ENCODE assay signal across 10 mouse cellular contexts in genomic region chr17:75013868-75014267, GRCm38 (mm10). TPM values are rescaled to one million over a fixed set of nuclear protein-coding genes. Genes with fewer than 3 reads are reported as not detected.
DNase-seq lines count a peak whose midpoint lies in the region; ATAC-seq lines count a peak whose summit lies in the region.
"Had no signal": no experiment of that assay in that cellular context is flagged by ENCODE, and none has a peak within 500 bp of the region (broad histone marks: within the 10 kb centered on the region; RNA-seq: fewer than 3 reads in every experiment).

No protein-coding gene starts in this region.

- H3K9me3 ChIP-seq in hindbrain, embryonic 16.5 days (ENCODE audit: control insufficient read depth, low read length) = no peaks in the 10 kb centered on the region
- H3K9me3 ChIP-seq in hindbrain, embryonic 12.5 days (replicated peaks) = no peaks in the 10 kb centered on the region
- no peaks in the 10 kb centered on the region for H3K9me3 ChIP-seq in embryonic facial prominence, embryonic 11.5 days (replicated peaks; ENCODE audit: control insufficient read depth, low read length)
- no peaks in the 10 kb centered on the region for H3K9me3 ChIP-seq in limb, embryonic 13.5 days
- H3K9me3 ChIP-seq in liver, embryonic 11.5 days (ENCODE audit: control insufficient read depth, low read length) = no peaks in the 10 kb centered on the region
- H3K9me3 ChIP-seq: embryonic facial prominence, embryonic 12.5 days; midbrain, embryonic 12.5 days had no signal

- no peaks in the 10 kb centered on the region for H3K4me1 ChIP-seq in hindbrain, embryonic 16.5 days (ENCODE audit: control insufficient read depth, insufficient read depth, low read depth, low read length)
- H3K4me1 ChIP-seq in hindbrain, embryonic 12.5 days = peaks cover 2% of the 10 kb centered on the region; the same call in 1 of the 2 replicates
- no peaks in the 10 kb centered on the region for H3K4me1 ChIP-seq in embryonic facial prominence, embryonic 11.5 days (ENCODE audit: control insufficient read depth, insufficient read depth, low read length)
- peaks cover 78% of the 10 kb centered on the region for H3K4me1 ChIP-seq in limb, embryonic 13.5 days
- H3K4me1 ChIP-seq in liver, embryonic 11.5 days (replicated peaks; ENCODE audit: control insufficient read depth, insufficient read depth, low read length) = no peaks in the 10 kb centered on the region
- H3K4me1 ChIP-seq: midbrain, embryonic 12.5 days had no signal

- peak; percentile 21 for DNase-seq in MN1 (ENCODE audit: low spot score)
- no peak for DNase-seq in embryonic facial prominence, embryonic 11.5 days (ENCODE audit: low spot score)
- no peak for DNase-seq in cerebellum, adult 9-11 months
- no peak for DNase-seq in liver, embryonic 11.5 days (ENCODE audit: low spot score)
- DNase-seq: thymus, postnatal 14 days had no signal

- H3K4me2 ChIP-seq in hindbrain, embryonic 16.5 days (ENCODE audit: low read length) = no peak overlapping the region
- H3K4me2 ChIP-seq in hindbrain, embryonic 12.5 days (replicated peaks) = no peak overlapping the region
- no peak overlapping the region for H3K4me2 ChIP-seq in embryonic facial prominence, embryonic 11.5 days (ENCODE audit: low read depth, low read length)
- peak overlapping the region; percentile 23; the same call in 1 of the 2 replicates for H3K4me2 ChIP-seq in limb, embryonic 13.5 days (replicated peaks)
- no peak overlapping the region for H3K4me2 ChIP-seq in liver, embryonic 11.5 days
- H3K4me2 ChIP-seq: embryonic facial prominence, embryonic 12.5 days; midbrain, embryonic 12.5 days had no signal

- 65% methylated on average over 10 of the region's 10 CpGs for WGBS in hindbrain, embryonic 16.5 days
- WGBS in hindbrain, embryonic 12.5 days = 82% methylated on average over 10 of the region's 10 CpGs
- WGBS in embryonic facial prominence, embryonic 11.5 days = 79% methylated on average over 10 of the region's 10 CpGs
- 39% methylated on average over 10 of the region's 10 CpGs for WGBS in limb, embryonic 13.5 days
- WGBS in liver, embryonic 11.5 days = 63% methylated on average over 10 of the region's 10 CpGs

- H3K27me3 ChIP-seq in hindbrain, embryonic 16.5 days (replicated peaks; ENCODE audit: control insufficient read depth, insufficient read depth, low read length) = no peaks in the 10 kb centered on the region
- no peaks in the 10 kb centered on the region for H3K27me3 ChIP-seq in hindbrain, embryonic 12.5 days
- no peaks in the 10 kb centered on the region for H3K27me3 ChIP-seq in embryonic facial prominence, embryonic 11.5 days (ENCODE audit: control insufficient read depth, insufficient read depth, low read length)
- H3K27me3 ChIP-seq in limb, embryonic 13.5 days = no peaks in the 10 kb centered on the region
- H3K27me3 ChIP-seq in liver, embryonic 11.5 days (replicated peaks; ENCODE audit: control insufficient read depth, insufficient read depth, low read length) = no peaks in the 10 kb centered on the region
- H3K27me3 ChIP-seq: embryonic facial prominence, embryonic 12.5 days; midbrain, embryonic 12.5 days had no signal

- peak; percentile 63; the same call in 1 of the 2 replicates for ATAC-seq in hindbrain, embryonic 16.5 days
- ATAC-seq in hindbrain, embryonic 12.5 days (ENCODE audit: low FRiP score) = no peak
- ATAC-seq in embryonic facial prominence, embryonic 11.5 days (replicated peaks; ENCODE audit: insufficient number of reproducible peaks, low FRiP score, low TSS enrichment, low read depth) = no peak
- no peak for ATAC-seq in limb, embryonic 13.5 days (ENCODE audit: low FRiP score, low read depth)
- no peak for ATAC-seq in liver, embryonic 11.5 days (replicated peaks; ENCODE audit: low FRiP score)

- H3K9ac ChIP-seq in hindbrain, embryonic 16.5 days (ENCODE audit: low read depth, low read length) = no peak overlapping the region
- no peak overlapping the region for H3K9ac ChIP-seq in hindbrain, embryonic 12.5 days
- H3K9ac ChIP-seq in embryonic facial prominence, embryonic 11.5 days (replicated peaks; ENCODE audit: low read length) = no peak overlapping the region
- no peak overlapping the region for H3K9ac ChIP-seq in limb, embryonic 13.5 days
- no peak overlapping the region for H3K9ac ChIP-seq in liver, embryonic 11.5 days (ENCODE audit: low read depth, low read length)
- H3K9ac ChIP-seq: embryonic facial prominence, embryonic 12.5 days; midbrain, embryonic 12.5 days had no signal

- H3K4me3 ChIP-seq in hindbrain, embryonic 16.5 days (ENCODE audit: low read length) = no peak overlapping the region
- H3K4me3 ChIP-seq in hindbrain, embryonic 12.5 days = no peak overlapping the region
- H3K4me3 ChIP-seq in embryonic facial prominence, embryonic 11.5 days (ENCODE audit: low read depth, low read length) = no peak overlapping the region
- no peak overlapping the region for H3K4me3 ChIP-seq in limb, embryonic 13.5 days
- no peak overlapping the region for H3K4me3 ChIP-seq in liver, embryonic 11.5 days (ENCODE audit: low read depth, low read length)
- H3K4me3 ChIP-seq: embryonic facial prominence, embryonic 12.5 days; midbrain, embryonic 12.5 days had no signal

- no peak overlapping the region for H3K27ac ChIP-seq in hindbrain, embryonic 16.5 days (ENCODE audit: low read depth, low read length)
- H3K27ac ChIP-seq in hindbrain, embryonic 12.5 days = no peak overlapping the region
- H3K27ac ChIP-seq in embryonic facial prominence, embryonic 11.5 days (replicated peaks; ENCODE audit: low read depth, low read length) = 0 out of 2 replicates have a peak overlapping the region, but pooled peaks have one; percentile 20
- peak overlapping the region; percentile 58; the same call in 1 of the 2 replicates for H3K27ac ChIP-seq in limb, embryonic 13.5 days
- H3K27ac ChIP-seq in liver, embryonic 11.5 days (ENCODE audit: low read depth, low read length) = no peak overlapping the region
- H3K27ac ChIP-seq: embryonic facial prominence, embryonic 12.5 days; midbrain, embryonic 12.5 days had no signal

- H3K36me3 ChIP-seq in hindbrain, embryonic 16.5 days (ENCODE audit: control insufficient read depth, insufficient read depth, low read length) = no peaks in the 10 kb centered on the region
- no peaks in the 10 kb centered on the region for H3K36me3 ChIP-seq in hindbrain, embryonic 12.5 days
- H3K36me3 ChIP-seq in embryonic facial prominence, embryonic 11.5 days (replicated peaks; ENCODE audit: control insufficient read depth, insufficient read depth, low read depth, low read length) = no peaks in the 10 kb centered on the region
- peaks cover 42% of the 10 kb centered on the region for H3K36me3 ChIP-seq in limb, embryonic 13.5 days
- no peaks in the 10 kb centered on the region for H3K36me3 ChIP-seq in liver, embryonic 11.5 days (ENCODE audit: control insufficient read depth, insufficient read depth, low read length)
- H3K36me3 ChIP-seq: midbrain, embryonic 12.5 days had no signal

RNA-seq across cellular contexts. Expression of gene Ltbp1, which starts 8.5 kb away (rescaled TPM):
- polyA plus RNA-seq in hindbrain, embryonic 16.5 days (2015; fragmentation: Nextera tagmentation; extraction: Ambion mirVana) = 1.6 and 2.0 TPM in 2 replicates
- polyA plus RNA-seq in hindbrain, embryonic 12.5 days (2016; fragmentation: Nextera tagmentation; extraction: Ambion mirVana) = 11.3 and 12.0 TPM in 2 replicates
- polyA plus RNA-seq in embryonic facial prominence, embryonic 11.5 days (2014; fragmentation: Nextera tagmentation; extraction: Ambion mirVana) = 14.2 and 16.8 TPM in 2 replicates
- polyA plus RNA-seq in limb, embryonic 13.5 days (2015; fragmentation: Nextera tagmentation; extraction: Ambion mirVana) = 61.3 and 64.7 TPM in 2 replicates
- 14.2 and 15.6 TPM in 2 replicates for polyA plus RNA-seq in liver, embryonic 11.5 days (2014; fragmentation: Nextera tagmentation; extraction: Ambion mirVana)

Comparison
In these comparisons a context has a peak if more than half of its experiments do, and no peak if none do; other contexts are left out.
1. H3K27ac ChIP-seq: peak in embryonic facial prominence, embryonic 11.5 days (single experiment) and limb, embryonic 13.5 days (single experiment); none in hindbrain, embryonic 16.5 days (single experiment), hindbrain, embryonic 12.5 days (single experiment) and liver, embryonic 11.5 days (single experiment).